Mouse (Mus musculus): ENCODE data around the gene Rims1.

- TF ChIP-seq CTCF (IDR thresholded peaks at IDR 0.05; ENCODE audit: insufficient read depth, low read depth, low read length) (no peak), POLR2A (IDR thresholded peaks at IDR 0.05; ENCODE audit: insufficient read depth, low read depth, low read length) (no peak)
These were observed 490.3 kb downstream of the Rims1 start for GRCm38 (mm10) chr1:22315537-22315936.

All from olfactory bulb, adult 2 months (tissue).